Mouse (Mus musculus) naive thymus-derived CD4-positive, alpha-beta T cell, adult 2 months (primary cell): ENCODE results near the gene Isg20.

Experiments
- DNase-seq: peaks from one replicate; pipeline ENCODE4 v3.0.0-alpha.2; 2011; ENCODE audit warnings: low read depth

The Isg20 gene

DNA sequence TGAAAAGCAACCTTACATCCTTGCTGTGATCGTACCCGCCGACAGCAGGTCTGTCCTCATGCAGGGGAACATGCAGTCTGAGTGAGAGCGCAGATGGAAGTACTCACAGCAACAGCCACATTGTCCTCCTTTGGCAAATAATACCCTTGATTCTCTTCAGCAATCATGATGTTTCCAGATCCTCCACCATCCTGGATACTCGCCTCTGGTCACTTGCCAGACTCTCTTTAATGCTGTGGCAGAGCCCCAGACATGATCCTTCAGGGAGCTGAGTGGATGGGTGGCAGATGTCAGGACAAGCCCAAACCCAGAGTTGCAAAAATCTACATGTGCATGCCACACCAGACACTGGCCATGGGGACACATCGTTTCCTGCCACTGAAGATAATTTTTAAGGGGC lies 41.9 kb downstream of the Isg20 start:
- DNase-seq = no peak

DNA sequence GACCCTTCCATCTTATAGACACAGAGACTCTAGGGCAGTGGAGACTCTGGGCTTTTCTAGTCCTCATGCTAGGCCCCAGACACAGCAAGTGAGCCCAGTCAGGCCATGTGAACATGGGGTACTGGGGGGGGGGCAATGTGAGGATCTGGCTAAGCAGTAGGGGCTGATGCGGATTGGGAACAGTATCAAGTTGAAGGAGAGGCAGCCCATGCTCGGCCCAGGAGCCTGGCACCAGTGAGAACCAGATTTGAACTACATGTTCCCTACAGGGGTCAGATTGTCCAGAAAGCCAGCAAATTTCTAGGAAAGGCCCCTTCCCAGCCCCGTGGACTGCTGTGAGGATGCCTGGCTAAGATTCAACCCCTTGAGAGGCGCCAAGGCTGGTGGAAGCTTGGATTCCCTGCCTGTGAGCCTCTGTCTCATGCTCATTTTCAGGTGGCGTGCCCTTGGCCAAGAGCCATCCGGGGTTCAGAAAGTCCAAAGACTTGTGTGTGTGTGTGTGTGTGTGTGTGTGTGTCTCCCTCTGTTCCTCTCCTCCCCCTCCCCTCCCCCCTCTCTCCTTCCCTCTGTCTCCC lies 45.4 kb downstream of the Isg20 start:
- DNase-seq = no peak

DNA sequence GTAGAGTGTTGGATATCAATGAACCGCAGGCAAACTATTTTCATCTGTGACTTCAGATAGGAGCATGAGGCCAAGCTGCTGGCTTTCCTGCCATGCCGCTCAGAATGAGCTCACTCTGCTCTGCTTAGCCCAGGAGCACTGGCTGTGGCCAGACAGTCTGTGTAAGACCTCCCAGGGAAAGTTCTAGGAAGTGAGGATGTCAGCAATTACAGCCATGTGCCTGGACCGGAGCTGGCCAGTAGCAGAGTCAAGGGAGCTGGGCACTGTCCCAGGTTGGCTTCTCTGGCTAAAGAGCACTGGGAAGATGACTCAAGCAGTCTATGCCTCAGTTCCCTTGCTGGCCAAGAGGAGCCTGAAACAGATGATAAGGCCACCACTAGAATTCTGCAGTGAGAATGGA lies 50.7 kb downstream of the Isg20 start:
- no peak for DNase-seq
